Mouse (Mus musculus): ENCODE data around the gene Cpeb3.

- TF ChIP-seq CTCF (IDR thresholded peaks at IDR 0.05; ENCODE audit: borderline replicate concordance, control insufficient read depth, extremely low read depth, insufficient read depth, low read length, poor library complexity) (no peak), POLR2A (IDR thresholded peaks at IDR 0.05; ENCODE audit: control insufficient read depth, extremely low read depth, insufficient read depth, low read length, poor library complexity) (no peak)
These were observed 35.8 kb downstream of the Cpeb3 start for GRCm38 (mm10) chr19:37172566-37173130.
